Mouse (Mus musculus) liver, embryonic 16.5 days (tissue): ENCODE measurements around the gene Trcg1. TPM values are rescaled to one million over a fixed set of nuclear protein-coding genes. Genes with fewer than 3 reads are reported as not detected.
A peak's percentile ranks its signal among the peaks of the same experiment; 100 is the strongest.

Source experiments
- ATAC-seq: fragments of 200-750 bp; cut with Nextera tagmentation; 2 replicates; pipeline ENCODE4 v1.8.0; 2017; ENCODE audit warnings: low read depth, mild to moderate bottlenecking, moderate number of reproducible peaks, moderate library complexity
- H3K27ac ChIP-seq: fragments of 300-500 bp; sonication (generic); 2 replicates; pipeline ENCODE4 v1.5.1; 2014; ENCODE audit warnings: mild to moderate bottlenecking, low read length
- H3K27me3 ChIP-seq: fragments of 300-500 bp; sonication (generic); 2 replicates; pipeline ENCODE4 v1.6.1; 2014; ENCODE audit warnings: low read depth, low read length, mixed read lengths; ENCODE audit not compliant: control insufficient read depth, insufficient read depth
- H3K36me3 ChIP-seq: fragments of 300-500 bp; sonication (generic); 2 replicates; pipeline ENCODE4 v1.6.1; 2014; ENCODE audit warnings: mild to moderate bottlenecking; ENCODE audit not compliant: control insufficient read depth, insufficient read depth
- H3K4me1 ChIP-seq: fragments of 300-500 bp; sonication (generic); 2 replicates; pipeline ENCODE4 v1.6.1; 2014; ENCODE audit warnings: low read depth, low read length, mixed read lengths; ENCODE audit not compliant: control insufficient read depth
- H3K4me2 ChIP-seq: fragments of 300-500 bp; sonication (generic); 2 replicates; pipeline ENCODE4 v1.6.1; 2014; ENCODE audit warnings: low read depth, low read length, mixed read lengths
- H3K4me3 ChIP-seq: fragments of 300-500 bp; sonication (generic); 2 replicates; pipeline ENCODE4 v1.5.1; 2014; ENCODE audit warnings: low read depth, mild to moderate bottlenecking, low read length
- H3K9ac ChIP-seq: fragments of 300-500 bp; sonication (generic); 2 replicates; pipeline ENCODE4 v1.6.1; 2014; ENCODE audit warnings: low read depth, low read length
- H3K9me3 ChIP-seq: fragments of 300-500 bp; sonication (generic); replicated peaks from 2 replicates; pipeline ENCODE4 v1.6.1; 2016; ENCODE audit warnings: low read length; ENCODE audit not compliant: control insufficient read depth
- WGBS: fragments of 180-500 bp; shearing (Covaris S2); extraction: QIAGEN DNeasy Blood & Tissue Kit; methylation state at CpG from one replicate; pipeline ENCODE4 v1.1.7; 2014; ENCODE audit not compliant: insufficient replicate concordance; 5-methylcytosine and 5-hydroxymethylcytosine counted together
- polyA plus RNA-seq: library from polyadenylated mRNA; unstranded; fragments of >200 nt; fragmentation: Nextera tagmentation; extraction: Ambion mirVana; gene quantifications from 2 replicates; pipeline ENCODE4 v1.2.1, GENCODE M21; 2015

The Trcg1 gene
- polyA plus RNA-seq, 1 experiment from 2014 or later = not detected

GRCm38 (mm10) chr9:57229726-57230125 lies 6.6 kb upstream of the Trcg1 start:
- no peaks in the 10 kb centered on the region for H3K9me3 ChIP-seq
- 60% methylated on average over 4 of the region's 4 CpGs for WGBS
- no peak overlapping the region for H3K4me2 ChIP-seq
- no peak overlapping the region for H3K9ac ChIP-seq
- H3K4me1 ChIP-seq = peaks cover 10% of the 10 kb centered on the region
- H3K27me3 ChIP-seq = no peaks in the 10 kb centered on the region
- no peak overlapping the region for H3K4me3 ChIP-seq
- no peaks in the 10 kb centered on the region for H3K36me3 ChIP-seq
- H3K27ac ChIP-seq = no peak overlapping the region
- no peak for ATAC-seq

GRCm38 (mm10) chr9:57230146-57230783 lies 6.1 kb upstream of the Trcg1 start:
- Histone ChIP-seq H3K4me3 (no peak overlapping the region), H3K36me3 (no peaks in the 10 kb centered on the region), H3K4me2 (no peak overlapping the region), H3K4me1 (peaks cover 10% of the 10 kb centered on the region), H3K27me3 (no peaks in the 10 kb centered on the region), H3K9ac (no peak overlapping the region), H3K9me3 (no peaks in the 10 kb centered on the region), H3K27ac (no peak overlapping the region)
- 67% methylated on average over 9 of the region's 9 CpGs for WGBS
- ATAC-seq = no peak

- H3K36me3 ChIP-seq = no peaks in the 10 kb centered on the region
- no peaks in the 10 kb centered on the region for H3K27me3 ChIP-seq
- H3K27ac ChIP-seq = no peak overlapping the region
- H3K9me3 ChIP-seq = no peaks in the 10 kb centered on the region
- no peak overlapping the region for H3K4me2 ChIP-seq
- WGBS = 36% methylated on average over 8 of the region's 8 CpGs
- peaks cover 3% of the 10 kb centered on the region for H3K4me1 ChIP-seq
- H3K9ac ChIP-seq = no peak overlapping the region
- no peak for ATAC-seq
- H3K4me3 ChIP-seq = no peak overlapping the region
These were observed 4.7 kb upstream of the Trcg1 start for GRCm38 (mm10) chr9:57231536-57232255.

- H3K4me2 ChIP-seq = no peak overlapping the region
- H3K27ac ChIP-seq = no peak overlapping the region
- no peaks in the 10 kb centered on the region for H3K27me3 ChIP-seq
- no peak for ATAC-seq
- no peak overlapping the region for H3K9ac ChIP-seq
- H3K4me3 ChIP-seq = no peak overlapping the region
- 63% methylated on average over 5 of the region's 5 CpGs for WGBS
- peaks cover 3% of the 10 kb centered on the region for H3K4me1 ChIP-seq
- no peaks in the 10 kb centered on the region for H3K36me3 ChIP-seq
- H3K9me3 ChIP-seq = no peaks in the 10 kb centered on the region
These were observed 3.9 kb upstream of the Trcg1 start for GRCm38 (mm10) chr9:57232341-57232940.

GRCm38 (mm10) chr9:57233142-57233541 lies 3.2 kb upstream of the Trcg1 start:
- peak; percentile 64; the same call in 1 of the 2 replicates for ATAC-seq
- Histone ChIP-seq H3K36me3 (no peaks in the 10 kb centered on the region), H3K27me3 (no peaks in the 10 kb centered on the region), H3K9ac (no peak overlapping the region), H3K27ac (no peak overlapping the region), H3K9me3 (no peaks in the 10 kb centered on the region), H3K4me2 (no peak overlapping the region), H3K4me1 (peaks cover 3% of the 10 kb centered on the region), H3K4me3 (no peak overlapping the region)
- 18% methylated on average over 6 of the region's 6 CpGs for WGBS

GRCm38 (mm10) chr9:57233767-57234166 lies 2.6 kb upstream of the Trcg1 start:
- H3K4me2 ChIP-seq = no peak overlapping the region
- peaks cover 3% of the 10 kb centered on the region for H3K4me1 ChIP-seq
- 59% methylated on average over 3 of the region's 3 CpGs for WGBS
- H3K9ac ChIP-seq = no peak overlapping the region
- no peaks in the 10 kb centered on the region for H3K36me3 ChIP-seq
- no peaks in the 10 kb centered on the region for H3K9me3 ChIP-seq
- no peak overlapping the region for H3K27ac ChIP-seq
- no peak overlapping the region for H3K4me3 ChIP-seq
- no peak for ATAC-seq
- H3K27me3 ChIP-seq = no peaks in the 10 kb centered on the region

- H3K4me2 ChIP-seq = no peak overlapping the region
- no peak for ATAC-seq
- 62% methylated on average over 5 of the region's 5 CpGs for WGBS
- no peaks in the 10 kb centered on the region for H3K27me3 ChIP-seq
- H3K9ac ChIP-seq = no peak overlapping the region
- no peaks in the 10 kb centered on the region for H3K9me3 ChIP-seq
- H3K27ac ChIP-seq = no peak overlapping the region
- H3K4me3 ChIP-seq = no peak overlapping the region
- peaks cover 3% of the 10 kb centered on the region for H3K4me1 ChIP-seq
- H3K36me3 ChIP-seq = no peaks in the 10 kb centered on the region
These were observed 1.3 kb downstream of the Trcg1 start for GRCm38 (mm10) chr9:57237705-57238104.

GRCm38 (mm10) chr9:57238220-57238619 lies 1.9 kb downstream of the Trcg1 start:
- no peak overlapping the region for H3K27ac ChIP-seq
- no peak for ATAC-seq
- 65% methylated on average over 2 of the region's 2 CpGs for WGBS
- no peak overlapping the region for H3K4me3 ChIP-seq
- H3K36me3 ChIP-seq = no peaks in the 10 kb centered on the region
- H3K27me3 ChIP-seq = no peaks in the 10 kb centered on the region
- no peak overlapping the region for H3K9ac ChIP-seq
- no peaks in the 10 kb centered on the region for H3K9me3 ChIP-seq
- no peak overlapping the region for H3K4me2 ChIP-seq
- no peaks in the 10 kb centered on the region; the same call in 1 of the 2 replicates for H3K4me1 ChIP-seq

- H3K4me3 ChIP-seq = no peak overlapping the region
- H3K4me2 ChIP-seq = no peak overlapping the region
- H3K9ac ChIP-seq = no peak overlapping the region
- no peaks in the 10 kb centered on the region for H3K4me1 ChIP-seq
- ATAC-seq = no peak
- H3K27ac ChIP-seq = no peak overlapping the region
- H3K36me3 ChIP-seq = no peaks in the 10 kb centered on the region
- no peaks in the 10 kb centered on the region for H3K27me3 ChIP-seq
- WGBS = 63% methylated on average over 5 of the region's 5 CpGs
- no peaks in the 10 kb centered on the region for H3K9me3 ChIP-seq
These were observed 4.8 kb downstream of the Trcg1 start for GRCm38 (mm10) chr9:57241111-57241510.
